14 mouse cellular contexts compared by ENCODE assay signal in the genomic region with DNA sequence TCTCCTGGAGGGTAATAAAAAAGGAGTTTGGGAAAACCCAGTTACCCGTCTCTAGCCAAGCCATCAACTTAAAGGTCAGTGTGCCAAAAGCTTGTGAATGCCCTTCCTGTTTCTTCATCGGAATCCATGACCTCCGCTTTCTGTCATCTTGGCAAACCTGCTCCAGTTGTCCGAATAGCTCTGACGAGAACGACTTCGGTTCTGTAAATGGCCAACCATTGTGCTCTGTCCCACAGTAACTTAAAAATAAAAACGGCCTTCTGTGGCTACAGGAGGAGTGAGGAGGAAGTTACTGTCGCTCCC. TPM values are rescaled to one million over a fixed set of nuclear protein-coding genes. Genes with fewer than 3 reads are reported as not detected.
DNase-seq lines count a peak whose midpoint lies in the region; ATAC-seq and TF ChIP-seq lines count a peak whose summit lies in the region.
"Had no signal": no experiment of that assay in that cellular context is flagged by ENCODE, and none has a peak within 500 bp of the region (broad histone marks: within the 10 kb centered on the region; RNA-seq: fewer than 3 reads in every experiment).

No protein-coding gene starts in this region.

- no peaks in the 10 kb centered on the region for H3K36me3 ChIP-seq in heart, embryonic 16.5 days (ENCODE audit: control insufficient read depth, insufficient read depth)
- H3K36me3 ChIP-seq in liver, adult 2 months (ENCODE audit: control insufficient read depth, insufficient read depth, low read length), result no peaks in the 10 kb centered on the region
- H3K36me3 ChIP-seq in liver, embryonic 11.5 days (ENCODE audit: control insufficient read depth, insufficient read depth, low read length), result no peaks in the 10 kb centered on the region
- H3K36me3 ChIP-seq in embryonic facial prominence, embryonic 15.5 days, result no peaks in the 10 kb centered on the region
- no peaks in the 10 kb centered on the region for H3K36me3 ChIP-seq in limb, embryonic 15.5 days
- no peaks in the 10 kb centered on the region for H3K36me3 ChIP-seq in midbrain, embryonic 14.5 days (ENCODE audit: control insufficient read depth, insufficient read depth, low read length)
- H3K36me3 ChIP-seq: midbrain, embryonic 13.5 days had no signal

- DNase-seq in heart, postnatal 25 days (ENCODE audit: low spot score), result no peak
- peak; percentile 53 for DNase-seq in liver, adult 2 months (ENCODE audit: extremely low read depth, low read depth, low spot score)
- no peak for DNase-seq in liver, embryonic 11.5 days (ENCODE audit: low spot score)
- DNase-seq in midbrain, embryonic 14.5 days, result no peak
- DNase-seq: adrenal gland, adult 8-10 months; gastrocnemius, postnatal 10 days; kidney, adult 18-20 months; lung, postnatal 4 days had no signal

- H3K79me2 ChIP-seq in liver, adult 2 months (ENCODE audit: control insufficient read depth, insufficient read depth, low read length), result no peaks in the 10 kb centered on the region

- H3K27me3 ChIP-seq in heart, embryonic 16.5 days (ENCODE audit: control insufficient read depth, insufficient read depth, low read length), result peaks cover 33% of the 10 kb centered on the region
- H3K27me3 ChIP-seq in liver, adult 2 months (ENCODE audit: control insufficient read depth, insufficient read depth, low read length), result peaks cover 4% of the 10 kb centered on the region
- H3K27me3 ChIP-seq in liver, embryonic 11.5 days (replicated peaks; ENCODE audit: control insufficient read depth, insufficient read depth, low read length), result peaks cover 19% of the 10 kb centered on the region
- H3K27me3 ChIP-seq in embryonic facial prominence, embryonic 15.5 days, result peaks cover 7% of the 10 kb centered on the region
- H3K27me3 ChIP-seq in limb, embryonic 15.5 days, result peaks cover 20% of the 10 kb centered on the region
- peaks cover 57% of the 10 kb centered on the region for H3K27me3 ChIP-seq in midbrain, embryonic 14.5 days (ENCODE audit: control insufficient read depth, insufficient read depth, low read length)
- H3K27me3 ChIP-seq: CH12.LX had no signal

- intact Hi-C loops in heart, postnatal 25 days (cut with DNase I), result loop anchor here (2.0 to 5.0 kb wide), 2 partner anchors 1309 to 1757 kb away; no protein-coding TSS in a partner anchor

- H3K4me1 ChIP-seq in heart, embryonic 16.5 days (ENCODE audit: control insufficient read depth, insufficient read depth, low read length), result 0 out of 2 replicates have a peak, but pooled peaks cover 1% of the 10 kb centered on the region
- no peaks in the 10 kb centered on the region for H3K4me1 ChIP-seq in liver, adult 2 months (ENCODE audit: control insufficient read depth, insufficient read depth, low read length)
- no peaks in the 10 kb centered on the region for H3K4me1 ChIP-seq in liver, embryonic 11.5 days (replicated peaks; ENCODE audit: control insufficient read depth, insufficient read depth, low read length)
- peaks cover 8% of the 10 kb centered on the region for H3K4me1 ChIP-seq in embryonic facial prominence, embryonic 15.5 days
- H3K4me1 ChIP-seq in limb, embryonic 15.5 days, result peaks cover 3% of the 10 kb centered on the region
- H3K4me1 ChIP-seq in midbrain, embryonic 14.5 days (ENCODE audit: control insufficient read depth, insufficient read depth, low read length), result 0 out of 2 replicates have a peak, but pooled peaks cover 2% of the 10 kb centered on the region
- H3K4me1 ChIP-seq: midbrain, embryonic 13.5 days had no signal

- H3K9me3 ChIP-seq in heart, embryonic 16.5 days (replicated peaks; ENCODE audit: control insufficient read depth, low read length), result 0 out of 2 replicates have a peak, but pooled peaks cover 2% of the 10 kb centered on the region
- H3K9me3 ChIP-seq in liver, embryonic 11.5 days (ENCODE audit: control insufficient read depth, low read length), result no peaks in the 10 kb centered on the region
- H3K9me3 ChIP-seq in embryonic facial prominence, embryonic 15.5 days (replicated peaks), result no peaks in the 10 kb centered on the region
- H3K9me3 ChIP-seq in limb, embryonic 15.5 days, result no peaks in the 10 kb centered on the region
- H3K9me3 ChIP-seq in midbrain, embryonic 14.5 days (ENCODE audit: control insufficient read depth, low read length), result peaks cover 6% of the 10 kb centered on the region; the same call in 1 of the 2 replicates

- H3K4me2 ChIP-seq in heart, embryonic 16.5 days (ENCODE audit: low read depth, low read length), result peak overlapping the region; percentile 56
- H3K4me2 ChIP-seq in liver, embryonic 11.5 days, result no peak overlapping the region; the same call in 1 of the 2 replicates
- H3K4me2 ChIP-seq in embryonic facial prominence, embryonic 15.5 days (replicated peaks), result peak overlapping the region; percentile 38; the same call in 1 of the 2 replicates
- peak overlapping the region; percentile 40 for H3K4me2 ChIP-seq in limb, embryonic 15.5 days
- H3K4me2 ChIP-seq in midbrain, embryonic 14.5 days (ENCODE audit: low read length), result no peak overlapping the region
- H3K4me2 ChIP-seq: midbrain, embryonic 13.5 days had no signal

- TF ChIP-seq POLR2A in liver, adult 2 months (IDR thresholded peaks at IDR 0.05; ENCODE audit: extremely low read depth, insufficient read depth, low read length), result no peak

- H3K27ac ChIP-seq in heart, embryonic 16.5 days (ENCODE audit: low read length), result no peak overlapping the region
- no peak overlapping the region for H3K27ac ChIP-seq in liver, adult 2 months (replicated peaks; ENCODE audit: insufficient read depth, low read depth, low read length)
- H3K27ac ChIP-seq in liver, embryonic 11.5 days (ENCODE audit: low read depth, low read length), result no peak overlapping the region
- no peak overlapping the region for H3K27ac ChIP-seq in embryonic facial prominence, embryonic 15.5 days (replicated peaks)
- H3K27ac ChIP-seq in limb, embryonic 15.5 days, result no peak overlapping the region
- H3K27ac ChIP-seq in midbrain, embryonic 14.5 days (replicated peaks; ENCODE audit: low read depth, low read length), result no peak overlapping the region
- H3K27ac ChIP-seq: midbrain, embryonic 13.5 days had no signal

- peak overlapping the region; percentile 4; the same call in 1 of the 2 replicates for H3K4me3 ChIP-seq in heart, embryonic 16.5 days (ENCODE audit: low read length)
- no peak overlapping the region for H3K4me3 ChIP-seq in liver, adult 2 months (ENCODE audit: insufficient read depth, low read depth, low read length)
- H3K4me3 ChIP-seq in liver, embryonic 11.5 days (ENCODE audit: low read depth, low read length), result no peak overlapping the region
- no peak overlapping the region for H3K4me3 ChIP-seq in embryonic facial prominence, embryonic 15.5 days (replicated peaks)
- H3K4me3 ChIP-seq in limb, embryonic 15.5 days, result no peak overlapping the region
- no peak overlapping the region for H3K4me3 ChIP-seq in midbrain, embryonic 14.5 days (replicated peaks; ENCODE audit: low read depth, low read length)
- H3K4me3 ChIP-seq: midbrain, embryonic 13.5 days had no signal

- no peak overlapping the region for H3K9ac ChIP-seq in heart, embryonic 16.5 days (ENCODE audit: low read length)
- no peak overlapping the region for H3K9ac ChIP-seq in liver, adult 2 months (ENCODE audit: low read depth, low read length)
- H3K9ac ChIP-seq in liver, embryonic 11.5 days (ENCODE audit: low read depth, low read length), result no peak overlapping the region
- H3K9ac ChIP-seq in embryonic facial prominence, embryonic 15.5 days, result no peak overlapping the region
- H3K9ac ChIP-seq in limb, embryonic 15.5 days, result no peak overlapping the region
- H3K9ac ChIP-seq in midbrain, embryonic 14.5 days (replicated peaks; ENCODE audit: low read length), result no peak overlapping the region
- H3K9ac ChIP-seq: midbrain, embryonic 13.5 days had no signal

- WGBS in heart, embryonic 16.5 days, result 54% methylated on average over 9 of the region's 9 CpGs
- 51% methylated on average over 9 of the region's 9 CpGs for WGBS in liver, adult 2 months
- 52% methylated on average over 9 of the region's 9 CpGs for WGBS in liver, embryonic 11.5 days
- WGBS in embryonic facial prominence, embryonic 15.5 days, result 49% methylated on average over 9 of the region's 9 CpGs
- 61% methylated on average over 9 of the region's 9 CpGs for WGBS in limb, embryonic 15.5 days
- WGBS in midbrain, embryonic 14.5 days, result 71% methylated on average over 9 of the region's 9 CpGs

- ATAC-seq in heart, embryonic 16.5 days (replicated peaks; ENCODE audit: extremely low read depth, insufficient read depth, low FRiP score), result no peak
- ATAC-seq in liver, embryonic 11.5 days (replicated peaks; ENCODE audit: low FRiP score), result no peak
- no peak for ATAC-seq in embryonic facial prominence, embryonic 15.5 days (ENCODE audit: insufficient number of reproducible peaks, low FRiP score, low TSS enrichment, low read depth)
- no peak for ATAC-seq in limb, embryonic 15.5 days (ENCODE audit: insufficient number of reproducible peaks, low FRiP score, low TSS enrichment, low read depth)
- no peak for ATAC-seq in midbrain, embryonic 14.5 days (ENCODE audit: low FRiP score, low TSS enrichment)
- ATAC-seq: forebrain, embryonic 16.5 days; midbrain, embryonic 13.5 days had no signal

- TF ChIP-seq CTCF in liver, adult 2 months (IDR thresholded peaks at IDR 0.05; ENCODE audit: low read depth, low read length), result no peak

RNA-seq across cellular contexts. Expression of gene Tfap2a, which starts 11.4 kb away (rescaled TPM):
- 0.05 and 0.07 TPM in 2 replicates for polyA plus RNA-seq in heart, embryonic 16.5 days (2015; fragmentation: Nextera tagmentation; extraction: Ambion mirVana)
- under 1 TPM; 0.14 to 0.23 TPM for total RNA-seq in heart, postnatal 25 days (2021)
- not detected in 2 replicates for total RNA-seq in liver, adult 2 months (2014; rRNA removed)
- 0.05 TPM in 1 of 2 replicates, not detected in the other for polyA plus RNA-seq in liver, adult 2 months (2012; rRNA removed)
- 0.22 and 0.34 TPM in 2 replicates for polyA plus RNA-seq in liver, embryonic 11.5 days (2014; fragmentation: Nextera tagmentation; extraction: Ambion mirVana)
- 13.4 and 15.4 TPM in 2 replicates for polyA plus RNA-seq in embryonic facial prominence, embryonic 15.5 days (2015; fragmentation: Nextera tagmentation; extraction: Ambion mirVana)
- polyA plus RNA-seq in limb, embryonic 15.5 days (2015; fragmentation: Nextera tagmentation; extraction: Ambion mirVana), result 12.8 and 14.8 TPM in 2 replicates
- 11.6 and 11.8 TPM in 2 replicates for polyA plus RNA-seq in midbrain, embryonic 14.5 days (2014; fragmentation: Nextera tagmentation; extraction: Ambion mirVana)
- total RNA-seq: CH12.LX had no signal

Comparison
In these comparisons a context has a peak if more than half of its experiments do, and no peak if none do; other contexts are left out.
1. H3K4me2 ChIP-seq: peak in heart, embryonic 16.5 days (single experiment), embryonic facial prominence, embryonic 15.5 days (single experiment) and limb, embryonic 15.5 days (single experiment); none in liver, embryonic 11.5 days (single experiment) and midbrain, embryonic 14.5 days (single experiment).